Mouse (Mus musculus) retina, postnatal 7 days (tissue): ENCODE measurements around the gene Mgat5b.

ENCODE experiments used
- DNase-seq: peaks from one replicate; pipeline ENCODE4 v3.0.0-alpha.2; 2012; ENCODE audit warnings: low read depth, low spot score

The Mgat5b gene

GRCm38 (mm10) chr11:117031249-117031648, 112.6 kb downstream of the Mgat5b start:
- DNase-seq: no peak

- no peak for DNase-seq
Measured at GRCm38 (mm10) chr11:117035661-117036336, 117.1 kb downstream of the Mgat5b start.
